Mouse (Mus musculus): ENCODE data around the gene Ociad2.
A peak's percentile ranks its signal among the peaks of the same experiment; 100 is the strongest.
"Not testable (repeated sequence)": the region's sequence is repeated elsewhere in the genome, so short reads cannot be mapped to it uniquely, and the experiment has no call there.

Ociad2 gene

GRCm38 (mm10) chr5:73353519-73353918 is 12.7 kb upstream of the Ociad2 start:
- no peak for DNase-seq (ENCODE audit: low spot score)

DNA sequence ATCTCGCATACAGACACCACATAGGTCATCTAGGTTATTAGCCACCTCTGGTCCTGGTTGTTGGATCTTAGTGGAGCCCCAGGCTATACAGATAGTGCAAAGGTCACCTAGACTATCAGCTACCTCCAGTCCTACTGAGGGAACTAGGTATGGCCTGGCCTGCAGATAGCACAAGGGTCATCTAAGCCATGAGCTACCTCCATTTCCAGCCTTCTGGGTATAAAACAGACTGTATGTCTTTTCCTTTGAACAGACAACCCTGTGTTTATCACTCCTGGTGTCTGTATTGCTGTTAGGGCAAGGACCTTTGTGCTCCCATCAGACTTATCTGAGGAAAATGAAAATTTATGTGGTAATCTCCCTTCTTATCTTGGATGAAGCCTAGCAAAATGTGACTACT is 11.0 kb upstream of the Ociad2 start:
- no peak for DNase-seq (ENCODE audit: low spot score)

- DNase-seq (ENCODE audit: low spot score), result no peak
Observed at GRCm38 (mm10) chr5:73349514-73349913, 8.7 kb upstream of the Ociad2 start.

- no peak for DNase-seq (ENCODE audit: low spot score)
Observed at GRCm38 (mm10) chr5:73345254-73345653, 4.4 kb upstream of the Ociad2 start.

DNA sequence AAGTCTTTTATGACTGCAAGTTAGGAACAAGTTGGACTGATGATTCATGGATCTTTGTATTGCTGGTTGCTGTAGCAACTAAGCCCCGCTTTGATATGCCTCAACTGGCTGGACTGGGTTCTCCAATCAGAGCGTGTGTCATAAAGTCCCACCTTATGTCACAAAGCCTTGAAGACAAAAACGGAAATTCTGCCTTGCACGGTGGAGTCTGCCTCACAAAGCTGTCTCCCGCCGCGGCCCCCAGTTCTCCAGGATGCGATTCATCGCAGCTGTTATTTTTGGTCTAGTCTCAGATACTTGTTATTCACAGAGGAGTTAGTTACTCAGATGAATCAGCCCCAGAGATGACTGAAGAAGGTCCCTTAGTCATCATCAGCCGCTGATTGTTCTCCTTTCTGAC is 3.5 kb upstream of the Ociad2 start:
- DNase-seq (ENCODE audit: low spot score), result no peak

GRCm38 (mm10) chr5:73342701-73343355 is 2.0 kb upstream of the Ociad2 start:
- no peak for DNase-seq (ENCODE audit: low spot score)

GRCm38 (mm10) chr5:73339779-73340722 is 777 bp downstream of the Ociad2 start:
- DNase-seq (ENCODE audit: low spot score), result no peak

DNA sequence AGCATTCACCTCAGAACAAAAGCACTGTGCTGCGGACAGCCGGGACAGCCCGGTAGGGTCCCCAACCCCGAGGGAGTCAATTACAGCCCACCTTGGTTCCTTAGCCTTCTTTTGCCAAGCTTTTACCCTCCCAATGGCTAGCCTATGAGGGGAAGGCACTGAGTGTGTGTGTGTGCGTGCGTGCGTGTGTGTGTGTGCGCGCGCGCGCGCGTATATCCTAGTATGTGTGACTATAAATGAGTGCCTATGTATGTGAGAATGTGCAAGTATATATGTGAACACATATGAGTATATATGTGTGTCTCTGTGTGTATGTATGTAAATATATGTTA is 2.0 kb downstream of the Ociad2 start:
- DNase-seq (ENCODE audit: low spot score), result no peak

DNA sequence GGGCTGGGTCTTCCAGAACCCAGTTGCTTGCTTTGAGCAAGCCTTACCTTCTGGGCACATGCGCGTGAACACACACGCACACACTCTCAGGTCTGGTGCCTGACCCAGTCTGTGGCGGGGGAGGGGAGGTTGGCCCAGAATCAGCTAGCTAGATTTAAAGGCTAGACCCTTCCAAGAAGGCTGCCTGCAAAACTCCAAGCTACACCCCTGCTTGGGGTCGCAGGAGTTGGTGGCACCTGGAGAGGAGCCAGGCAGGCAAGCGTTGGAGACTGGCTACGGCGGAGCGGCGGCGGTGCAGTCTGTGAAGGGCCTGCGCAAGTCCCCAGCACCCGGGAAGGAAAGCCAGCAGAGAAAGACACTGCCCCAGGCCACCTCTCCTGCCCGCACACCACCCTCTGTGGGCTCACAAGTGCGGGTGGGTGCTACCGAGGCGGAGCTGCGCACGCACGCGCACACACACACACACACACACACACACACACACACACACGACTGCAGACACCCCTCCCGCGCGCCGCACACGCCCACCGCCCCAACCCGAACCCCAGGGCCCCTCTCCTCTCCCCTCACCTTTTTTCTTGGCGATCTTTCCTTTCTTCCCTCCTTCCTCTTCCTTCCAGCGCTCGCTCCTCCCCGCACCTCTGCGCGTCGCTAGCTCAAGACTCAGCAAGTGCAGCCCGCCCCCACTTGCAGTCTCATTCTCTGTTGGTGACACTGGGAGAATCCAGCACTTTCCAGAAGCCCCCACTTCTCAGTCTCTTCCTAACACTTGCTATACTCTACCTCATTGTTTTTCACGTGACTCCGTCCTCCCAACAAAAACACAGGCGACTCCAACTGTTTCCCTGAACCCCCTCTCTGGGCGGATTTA is 2.6 kb downstream of the Ociad2 start:
- DNase-seq (ENCODE audit: low spot score), result no peak

DNA sequence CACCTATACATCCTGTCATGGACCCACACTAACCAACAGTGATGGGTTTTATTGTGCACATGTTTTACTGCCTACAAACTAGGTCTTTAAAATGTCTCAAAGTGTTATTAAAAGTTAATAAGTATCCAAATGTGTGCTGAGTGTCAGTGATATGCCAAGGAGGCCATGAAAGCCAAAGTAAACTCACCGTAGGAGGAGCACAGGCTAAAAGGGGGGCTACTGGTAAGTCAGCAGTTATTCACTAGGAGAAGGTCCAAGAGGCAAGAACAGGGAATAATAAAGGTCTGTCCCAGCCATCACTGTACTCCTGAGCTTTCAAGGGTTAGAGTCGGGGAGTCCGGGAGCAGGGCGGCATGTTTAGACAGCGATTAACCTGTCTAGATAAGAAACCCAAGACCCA is 4.4 kb downstream of the Ociad2 start:
- peak; percentile 24 for DNase-seq (ENCODE audit: low spot score)

DNA sequence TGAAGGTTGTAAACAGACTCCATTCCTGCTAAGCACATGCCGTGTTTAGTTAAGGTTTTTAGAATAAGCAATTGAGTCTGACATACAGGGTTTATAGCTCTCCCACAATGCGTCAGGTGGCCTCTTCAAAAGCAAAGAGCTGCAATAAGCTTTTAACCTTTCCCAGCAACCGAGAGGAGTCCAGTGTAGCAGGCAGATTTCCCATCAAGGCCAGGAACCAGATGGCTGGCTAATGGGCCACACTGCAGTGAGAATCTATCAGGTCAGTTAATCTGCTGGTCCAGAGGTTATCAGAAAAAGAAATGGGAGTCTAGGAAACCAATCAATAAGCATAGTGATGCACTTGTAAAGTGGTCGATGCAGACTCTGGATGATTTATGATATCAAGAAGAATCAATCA is 9.8 kb downstream of the Ociad2 start:
- DNase-seq (ENCODE audit: low spot score), result peak; percentile 11

- no peak for DNase-seq (ENCODE audit: low spot score)
Observed at GRCm38 (mm10) chr5:73324526-73325170, 16.2 kb downstream of the Ociad2 start.

DNA sequence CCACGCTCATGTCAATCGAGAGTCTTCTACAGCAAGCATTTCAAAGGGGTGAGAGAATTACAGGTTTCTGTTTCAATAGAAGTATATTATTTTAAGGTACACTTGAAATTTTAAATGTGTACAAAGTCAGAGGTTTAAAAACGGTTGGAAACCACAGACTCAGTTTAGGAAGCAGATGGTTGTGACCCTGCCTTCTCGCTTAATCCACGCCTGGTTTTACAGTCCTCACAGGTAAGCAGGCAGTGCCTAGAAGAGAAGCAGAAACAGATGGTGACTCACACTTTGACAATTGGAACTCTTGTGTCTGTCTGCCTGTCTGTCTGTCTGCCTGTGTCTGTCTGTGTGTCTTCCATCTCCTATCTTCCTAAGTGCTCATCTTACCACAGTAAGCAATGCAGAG is 17.2 kb downstream of the Ociad2 start:
- no peak for DNase-seq (ENCODE audit: low spot score)

GRCm38 (mm10) chr5:73322684-73323083 is 18.1 kb downstream of the Ociad2 start:
- DNase-seq (ENCODE audit: low spot score), result not testable (repeated sequence)

GRCm38 (mm10) chr5:73319306-73319705 is 21.5 kb downstream of the Ociad2 start:
- no peak for DNase-seq (ENCODE audit: low spot score)

GRCm38 (mm10) chr5:73314654-73315053 is 26.2 kb downstream of the Ociad2 start:
- DNase-seq (ENCODE audit: low spot score), result no peak

DNA sequence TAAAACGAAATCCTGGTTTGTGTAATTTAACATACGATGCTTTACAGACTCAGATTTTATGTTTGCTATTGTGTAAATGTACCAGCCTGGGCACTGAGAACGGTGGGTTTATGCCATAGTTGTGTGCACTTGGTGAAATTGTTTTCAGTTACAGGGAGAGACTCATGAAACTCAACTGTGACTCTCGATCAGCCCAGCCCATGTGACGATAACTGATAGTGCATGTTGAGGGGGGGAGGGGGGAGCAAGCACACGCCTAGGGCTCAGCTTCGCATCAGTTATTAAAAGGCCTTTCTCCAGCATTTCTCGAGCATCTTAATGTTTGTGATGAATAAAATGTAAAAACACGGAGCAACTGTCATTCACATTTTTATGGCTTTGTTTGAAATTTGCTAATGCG is 27.2 kb downstream of the Ociad2 start:
- DNase-seq (ENCODE audit: low spot score), result no peak

DNA sequence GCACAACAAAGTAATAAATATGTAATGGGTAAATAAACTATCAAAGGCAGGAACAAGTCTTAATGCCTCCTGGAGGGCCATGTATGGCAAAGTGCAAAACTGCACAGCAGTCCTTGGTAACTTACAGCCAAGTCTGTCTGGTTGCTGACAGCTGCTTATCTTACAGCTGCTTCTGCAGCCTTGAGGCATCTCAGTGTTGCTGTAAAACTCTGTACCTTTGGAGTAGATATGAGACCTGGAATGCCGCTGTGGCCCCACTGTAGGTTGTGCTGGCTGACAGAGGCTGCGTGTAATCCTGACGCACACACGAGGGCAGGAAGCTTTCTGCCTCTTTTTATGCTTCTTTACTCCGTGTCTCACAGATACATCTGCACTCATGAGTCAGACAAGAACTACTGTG is 29.4 kb downstream of the Ociad2 start:
- no peak for DNase-seq (ENCODE audit: low spot score)

DNA sequence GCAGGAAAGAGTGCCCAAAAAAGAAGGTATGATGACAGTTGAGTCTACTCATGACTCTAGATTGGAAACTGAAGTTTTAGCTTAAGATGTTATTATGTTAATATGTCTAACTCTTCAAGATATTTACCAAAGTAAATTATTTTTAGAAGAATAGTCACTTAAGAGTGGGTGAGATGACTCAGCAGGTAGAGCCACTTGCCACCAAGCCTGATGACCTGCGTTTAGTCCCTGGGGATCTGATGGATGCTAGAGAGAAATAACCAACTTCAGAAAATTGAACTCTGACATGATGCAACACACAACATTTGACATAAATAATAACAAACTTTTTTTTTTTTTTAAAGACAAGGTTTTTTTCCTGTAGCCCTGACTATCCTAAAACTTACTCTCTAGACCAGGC is 30.4 kb downstream of the Ociad2 start:
- no peak for DNase-seq (ENCODE audit: low spot score)

GRCm38 (mm10) chr5:73309496-73309895 is 31.3 kb downstream of the Ociad2 start:
- no peak for DNase-seq (ENCODE audit: low spot score)

- no peak for DNase-seq (ENCODE audit: low spot score)
Observed at GRCm38 (mm10) chr5:73307297-73307696, 33.5 kb downstream of the Ociad2 start.

GRCm38 (mm10) chr5:73306486-73306885 is 34.3 kb downstream of the Ociad2 start:
- DNase-seq (ENCODE audit: low spot score), result no peak
